Mouse (Mus musculus): ENCODE measurements around the gene Fmnl2.

- TF ChIP-seq EP300 (IDR thresholded peaks at IDR 0.05; ENCODE audit: insufficient read depth, low read depth, low read length) (no peak), POLR2A (IDR thresholded peaks at IDR 0.05; ENCODE audit: insufficient read depth, low read depth, low read length) (no peak)
Measured at GRCm38 (mm10) chr2:53038737-53039136, 181.1 kb downstream of the Fmnl2 start.

Data from heart, adult 2 months (tissue).